Mouse (Mus musculus): ENCODE results near the gene Man2a1.
A peak's percentile ranks its signal among the peaks of the same experiment; 100 is the strongest.

The Man2a1 gene

GRCm38 (mm10) chr17:64600372-64601090, at the start of gene Man2a1:
Gene Man2a1 (plus strand): TSS chr17:64600736.
- peak; percentile 77 for DNase-seq (ENCODE audit: low read depth, low spot score)

DNA sequence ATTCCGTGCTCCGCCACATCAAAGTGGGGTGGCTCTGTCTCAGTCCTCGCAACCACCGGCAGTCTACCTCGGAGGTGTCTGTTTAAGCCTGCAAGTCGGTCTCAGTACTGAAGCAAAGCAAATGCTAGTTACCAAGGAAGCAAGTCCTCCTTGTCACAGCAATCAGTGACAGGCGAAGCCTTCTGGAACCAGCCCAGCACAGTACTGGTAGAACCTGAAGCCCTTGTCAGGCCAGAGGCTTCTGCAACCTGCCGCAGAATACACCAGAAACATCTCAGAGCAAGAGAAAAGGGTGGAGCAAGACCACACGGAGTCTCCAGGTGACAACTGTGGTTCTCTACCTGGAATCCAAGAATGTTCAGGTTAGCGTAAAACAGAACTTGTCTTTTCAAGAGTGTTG, 47.2 kb upstream of the Man2a1 start:
- no peak for DNase-seq (ENCODE audit: low read depth, low spot score)

DNA sequence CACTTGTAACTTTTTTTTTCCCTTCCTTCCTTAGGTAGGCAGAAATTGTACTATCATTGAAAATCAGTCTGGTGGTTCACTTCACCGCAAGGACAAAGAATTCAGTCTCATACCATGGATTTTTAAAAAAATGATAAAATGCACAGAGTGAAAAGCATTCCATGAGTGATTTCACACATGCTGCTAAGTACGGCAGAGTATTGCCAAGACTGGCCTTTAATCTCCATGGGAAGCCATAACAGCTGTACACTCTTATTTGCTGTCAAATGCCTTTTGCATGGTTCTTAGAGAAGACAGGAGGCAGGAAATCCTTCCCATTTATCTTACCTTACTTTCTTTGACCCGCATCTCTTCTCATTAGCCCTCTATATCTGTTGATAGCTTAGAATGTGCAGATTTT, 45.6 kb upstream of the Man2a1 start:
- DNase-seq (ENCODE audit: low read depth, low spot score), result no peak

- DNase-seq (ENCODE audit: low read depth, low spot score), result no peak
These were observed 43.7 kb upstream of the Man2a1 start for GRCm38 (mm10) chr17:64556661-64557445.

GRCm38 (mm10) chr17:64558994-64559540, 41.5 kb upstream of the Man2a1 start:
- DNase-seq (ENCODE audit: low read depth, low spot score), result no peak

- no peak for DNase-seq (ENCODE audit: low read depth, low spot score)
These were observed 34.1 kb upstream of the Man2a1 start for GRCm38 (mm10) chr17:64566435-64566834.

DNA sequence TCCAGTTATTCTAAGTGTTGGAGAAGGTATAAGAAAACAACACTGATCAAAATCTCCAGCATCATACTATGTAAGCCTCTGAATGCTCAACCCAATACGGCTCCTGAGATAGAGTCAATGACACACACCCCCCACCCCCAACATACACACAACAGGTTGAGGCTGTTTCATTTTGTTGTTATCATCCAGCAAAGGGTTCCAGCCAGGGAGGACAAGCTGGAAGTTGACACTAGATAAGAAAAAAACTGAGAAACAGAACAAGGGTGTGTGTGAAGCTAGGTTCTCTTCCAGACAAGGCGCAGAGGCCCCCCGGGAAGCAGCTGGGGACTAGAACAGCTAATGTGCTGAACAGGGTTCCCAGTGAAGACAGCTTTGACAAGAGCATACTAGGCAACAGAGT, 33.0 kb upstream of the Man2a1 start:
- DNase-seq (ENCODE audit: low read depth, low spot score), result no peak

- no peak for DNase-seq (ENCODE audit: low read depth, low spot score)
These were observed 26.6 kb upstream of the Man2a1 start for GRCm38 (mm10) chr17:64573981-64574380.

- DNase-seq (ENCODE audit: low read depth, low spot score), result no peak
These were observed 25.3 kb upstream of the Man2a1 start for GRCm38 (mm10) chr17:64575240-64575639.

DNA sequence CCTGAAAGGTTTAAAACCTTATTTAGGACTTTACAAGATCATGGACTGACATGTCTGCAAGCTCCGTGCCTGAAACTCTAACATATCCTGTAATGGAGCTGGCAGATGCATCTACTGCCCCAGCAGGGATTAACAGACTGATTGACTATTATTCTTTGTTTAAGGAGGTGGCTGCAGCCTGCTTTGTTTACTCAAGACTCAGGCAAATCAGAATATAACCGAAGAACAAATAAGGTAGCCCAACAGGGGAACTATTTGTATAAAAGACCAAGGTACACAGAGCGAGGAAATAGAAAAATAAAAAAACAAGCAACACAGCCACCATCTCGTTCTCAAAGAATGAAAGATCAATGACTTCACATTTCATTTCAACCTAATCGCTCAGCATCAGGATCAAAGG, 23.1 kb upstream of the Man2a1 start:
- no peak for DNase-seq (ENCODE audit: low read depth, low spot score)

- peak; percentile 5 for DNase-seq (ENCODE audit: low read depth, low spot score)
These were observed 22.2 kb upstream of the Man2a1 start for GRCm38 (mm10) chr17:64578346-64578745.

- no peak for DNase-seq (ENCODE audit: low read depth, low spot score)
These were observed 20.8 kb upstream of the Man2a1 start for GRCm38 (mm10) chr17:64579696-64580095.

DNA sequence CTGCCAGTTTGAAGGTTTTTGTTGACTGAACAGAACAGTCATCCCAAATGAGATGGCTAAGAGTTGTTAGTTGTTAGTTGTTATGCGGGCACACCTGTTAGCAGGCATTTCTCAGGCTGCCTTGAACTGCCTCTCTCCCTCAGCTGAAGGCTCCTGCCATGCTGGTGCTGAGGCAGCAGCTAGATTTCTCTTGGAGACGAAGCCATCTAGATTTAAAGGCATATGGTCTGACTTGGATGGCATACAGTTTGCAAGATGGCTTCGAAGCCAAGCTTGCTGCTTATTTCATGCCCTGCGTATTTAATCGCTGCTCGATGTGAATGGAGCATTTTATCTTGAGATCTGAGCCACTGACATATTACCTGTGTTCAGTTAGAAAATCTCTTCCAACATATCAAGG, 19.4 kb upstream of the Man2a1 start:
- DNase-seq (ENCODE audit: low read depth, low spot score), result no peak

- no peak for DNase-seq (ENCODE audit: low read depth, low spot score)
These were observed 18.6 kb upstream of the Man2a1 start for GRCm38 (mm10) chr17:64581962-64582361.

DNA sequence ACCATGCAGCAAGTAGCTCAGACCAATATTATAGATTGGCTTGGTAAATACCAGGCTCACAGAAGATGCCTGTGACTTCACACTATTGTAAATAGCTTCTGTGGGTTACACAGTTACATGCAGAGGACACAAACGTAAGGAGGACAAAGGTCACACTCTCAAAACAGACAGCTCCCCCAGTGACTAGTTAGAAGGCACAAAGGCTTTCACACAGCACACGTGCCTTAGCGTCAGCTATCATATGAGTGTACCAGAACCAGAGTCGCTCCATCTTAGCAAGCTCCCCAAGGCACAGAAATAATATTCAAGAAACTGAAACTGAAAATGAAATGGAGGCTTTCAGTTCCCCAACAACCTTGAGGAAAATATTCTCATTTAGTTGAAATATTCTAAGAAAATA, 10.1 kb upstream of the Man2a1 start:
- no peak for DNase-seq (ENCODE audit: low read depth, low spot score)

DNA sequence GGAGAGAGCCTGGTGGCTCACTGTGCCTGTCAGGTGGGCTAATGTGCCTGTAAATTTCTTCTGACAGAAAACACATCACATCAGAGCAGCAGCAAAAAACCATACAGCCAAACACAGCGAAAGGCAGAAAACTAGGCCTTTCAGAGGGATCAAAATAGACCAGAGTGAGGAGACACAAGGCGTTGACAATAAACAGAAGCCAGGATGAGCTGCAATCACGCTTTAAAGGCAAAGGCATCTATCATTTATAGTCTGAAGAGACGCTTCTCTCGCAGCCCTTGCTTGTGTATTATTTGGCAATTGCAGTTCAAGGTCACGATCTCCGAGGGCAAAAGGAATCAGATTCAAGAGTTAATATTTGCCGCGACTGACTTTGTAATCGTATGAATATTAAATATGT, 9.2 kb upstream of the Man2a1 start:
- DNase-seq (ENCODE audit: low read depth, low spot score), result no peak

GRCm38 (mm10) chr17:64592355-64592754, 8.2 kb upstream of the Man2a1 start:
- no peak for DNase-seq (ENCODE audit: low read depth, low spot score)

- DNase-seq (ENCODE audit: low read depth, low spot score), result no peak
These were observed 7.7 kb upstream of the Man2a1 start for GRCm38 (mm10) chr17:64592788-64593187.

GRCm38 (mm10) chr17:64597770-64598169, 2.8 kb upstream of the Man2a1 start:
- DNase-seq (ENCODE audit: low read depth, low spot score), result no peak

GRCm38 (mm10) chr17:64599916-64600315, 620 bp upstream of the Man2a1 start:
- peak; percentile 5 for DNase-seq (ENCODE audit: low read depth, low spot score)

- DNase-seq (ENCODE audit: low read depth, low spot score), result peak; percentile 16
These were observed 685 bp downstream of the Man2a1 start for GRCm38 (mm10) chr17:64601091-64601750.

Data from retina, postnatal 7 days (tissue).